Mouse (Mus musculus) layer of hippocampus, adult 2 months (tissue): Measurements from ENCODE around the gene Gm20823. TPM values are rescaled to one million over a fixed set of nuclear protein-coding genes. Genes with fewer than 3 reads are reported as not detected.
"Not testable (repeated sequence)": the region's sequence is repeated elsewhere in the genome, so short reads cannot be mapped to it uniquely, and the experiment has no call there.

ENCODE experiments used
- DNase-seq, 2 experiments: peaks; one replicate each; pipeline ENCODE4 v3.0.0; 2022; ENCODE audit warnings: low spot score in 2 of 2
- H3K27ac ChIP-seq: fragments of 200-600 bp; 2 replicates; pipeline ENCODE4 v1.8.1; 2022
- H3K4me3 ChIP-seq: fragments of 200-600 bp; 2 replicates; pipeline ENCODE4 v1.8.1; 2022; ENCODE audit warnings: mild to moderate bottlenecking
- long read RNA-seq, 2 experiments: library from polyadenylated mRNA; stranded (forward); transcript quantifications; one replicate each; pipeline ENCODE4 v2.0.0; 2021; ENCODE audit warnings: borderline mapping rate in 2 of 2
- total RNA-seq, 2 experiments: library from RNA; stranded (reverse); gene quantifications; 2 replicates each; pipeline ENCODE4 v1.2.3; 2021

Gm20823 gene
- not detected for total RNA-seq
- long read RNA-seq, experiment 1, result 0 reads
- long read RNA-seq, experiment 2, result 0 reads

GRCm38 (mm10) chrY:62464745-62465144 is at the start of gene Gm20823:
Gm20823 (minus strand) TSS chrY:62464845.
- H3K27ac ChIP-seq, H3K4me3 ChIP-seq, DNase-seq: not testable (repeated sequence)
